Mouse (Mus musculus) kidney, postnatal 36 days (tissue): ENCODE data around the gene A930017K11Rik.

Source experiments
- DNase-seq, 2 experiments: peaks; one replicate each; pipeline ENCODE4 v3.0.0; 2021 to 2022; ENCODE audit warnings: mixed read lengths in 2 of 2

Gene A930017K11Rik

GRCm38 (mm10) chr17:25951803-25952623 is at the start of gene A930017K11Rik:
Gene A930017K11Rik (minus strand): TSS chr17:25952565.
- DNase-seq = peak; percentile 38 to 65

GRCm38 (mm10) chr17:25998425-25998824 is 46.1 kb upstream of the A930017K11Rik start:
- DNase-seq = peak in 1 of 2 experiments; percentile 41

- no peak for DNase-seq
Measured at GRCm38 (mm10) chr17:25993489-25993888, 41.1 kb upstream of the A930017K11Rik start.

GRCm38 (mm10) chr17:25992274-25992673 is 39.9 kb upstream of the A930017K11Rik start:
- peak in 1 of 2 experiments; percentile 12 for DNase-seq

- no peak for DNase-seq
Measured at GRCm38 (mm10) chr17:25990331-25990730, 38.0 kb upstream of the A930017K11Rik start.

- DNase-seq = peak; percentile 96
Measured at GRCm38 (mm10) chr17:25985306-25986294, 33.2 kb upstream of the A930017K11Rik start, which contains the start of gene Capn15. Gene Capn15 (minus strand): TSS chr17:25985796.

- DNase-seq = no peak
Measured at GRCm38 (mm10) chr17:25984556-25985305, 32.4 kb upstream of the A930017K11Rik start.

- no peak for DNase-seq
Measured at GRCm38 (mm10) chr17:25984066-25984465, 31.7 kb upstream of the A930017K11Rik start.

- DNase-seq = no peak
Measured at GRCm38 (mm10) chr17:25982913-25983312, 30.5 kb upstream of the A930017K11Rik start.

- peak; percentile 57 to 70 for DNase-seq
Measured at GRCm38 (mm10) chr17:25980854-25981253, 28.5 kb upstream of the A930017K11Rik start.

- DNase-seq = peak; percentile 53 to 64
Measured at GRCm38 (mm10) chr17:25979829-25980738, 27.7 kb upstream of the A930017K11Rik start.

GRCm38 (mm10) chr17:25970954-25971707 is 18.8 kb upstream of the A930017K11Rik start:
- DNase-seq = no peak

GRCm38 (mm10) chr17:25970448-25970847 is 18.1 kb upstream of the A930017K11Rik start:
- DNase-seq = no peak

GRCm38 (mm10) chr17:25968176-25968575 is 15.8 kb upstream of the A930017K11Rik start:
- peak; percentile 69 to 84 for DNase-seq

GRCm38 (mm10) chr17:25967652-25968051 is 15.3 kb upstream of the A930017K11Rik start:
- peak; percentile 41 to 42 for DNase-seq

GRCm38 (mm10) chr17:25964271-25964670 is 11.9 kb upstream of the A930017K11Rik start:
- DNase-seq = no peak

- DNase-seq = no peak
Measured at GRCm38 (mm10) chr17:25962413-25962905, 10.1 kb upstream of the A930017K11Rik start.

- DNase-seq = no peak
Measured at GRCm38 (mm10) chr17:25961566-25961965, 9.2 kb upstream of the A930017K11Rik start.

GRCm38 (mm10) chr17:25959630-25960467 is 7.5 kb upstream of the A930017K11Rik start:
- no peak for DNase-seq
